Mouse (Mus musculus) frontal cortex, postnatal 10 days (tissue): ENCODE measurements around the gene Olig3.
"Not testable (repeated sequence)": the region's sequence is repeated elsewhere in the genome, so short reads cannot be mapped to it uniquely, and the experiment has no call there.

Experiments
- DNase-seq, 2 experiments: peaks; one replicate each; pipeline ENCODE4 v3.0.0; 2022; ENCODE audit warnings: low spot score in 2 of 2, mixed read lengths in 1 of 2

The Olig3 gene

DNA sequence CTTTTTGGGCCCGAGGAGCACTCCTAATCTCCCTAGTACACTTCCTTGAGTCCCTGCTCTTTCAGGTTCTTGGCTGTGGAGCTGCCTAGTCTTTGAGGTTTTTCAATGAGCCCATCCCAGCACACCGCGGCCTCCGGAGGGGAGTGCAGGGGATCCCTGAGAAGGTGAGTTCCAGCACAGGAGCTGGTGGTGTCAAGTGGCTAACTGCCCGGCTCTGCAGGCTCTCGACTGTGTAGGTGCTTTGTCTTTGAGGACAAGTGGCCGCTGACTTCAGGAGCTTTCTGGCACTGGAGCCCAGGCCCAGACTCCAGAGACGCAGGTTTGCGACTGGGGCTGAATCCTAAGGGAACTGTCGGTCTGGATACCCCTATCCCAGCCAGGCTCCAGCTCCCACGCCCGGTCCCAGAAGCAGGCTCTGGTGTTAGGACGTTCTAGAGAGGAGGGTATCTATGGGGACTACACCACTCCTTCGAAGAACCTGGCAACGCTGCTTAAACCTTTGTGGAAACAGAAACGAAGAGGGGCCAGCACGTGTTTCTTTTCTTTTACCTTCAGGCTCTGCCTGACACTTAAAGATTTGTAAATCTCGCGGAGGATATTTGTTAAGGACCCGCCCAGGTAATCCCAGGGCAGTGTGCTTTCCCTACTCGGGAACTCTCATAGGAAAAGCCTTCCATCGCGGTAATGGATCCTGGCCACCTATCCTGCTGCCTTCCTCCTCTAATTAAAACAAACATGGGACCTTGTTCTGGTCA lies 5.4 kb downstream of the Olig3 start:
- DNase-seq = no peak

DNA sequence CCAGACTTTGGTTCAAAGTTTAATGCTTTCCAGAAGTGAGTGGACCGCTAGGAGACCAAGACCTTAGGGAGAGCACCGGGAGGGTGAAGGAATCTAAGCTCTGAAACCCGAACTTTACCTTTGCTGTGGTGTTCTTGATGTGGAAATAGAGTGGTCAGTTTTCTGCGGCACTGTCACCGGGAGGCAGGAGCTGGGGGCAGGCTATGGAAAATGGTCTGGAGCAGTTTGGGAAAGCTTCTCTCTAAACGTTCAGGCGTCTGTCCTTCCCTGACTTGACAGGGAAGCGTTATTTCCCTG lies 5.9 kb downstream of the Olig3 start:
- no peak for DNase-seq

DNA sequence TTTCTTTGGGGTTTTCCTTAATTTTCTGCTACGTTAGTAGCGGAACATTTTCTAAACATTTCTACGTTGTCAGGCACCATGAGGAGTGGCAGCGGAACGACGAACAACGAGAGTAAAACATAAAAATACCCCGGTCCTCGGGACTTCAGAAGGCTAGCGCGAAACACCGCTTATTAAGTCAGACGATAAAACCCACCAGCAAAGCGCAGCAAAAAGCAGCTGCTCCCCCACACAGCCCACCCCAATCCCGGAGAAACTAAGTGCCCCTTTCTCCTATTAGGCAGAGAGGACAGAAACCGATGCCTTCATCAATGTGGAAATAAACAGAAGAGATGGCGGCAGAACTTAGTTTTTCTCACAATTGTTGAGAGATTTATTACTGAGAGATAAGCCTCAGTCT lies 6.5 kb downstream of the Olig3 start:
- DNase-seq = no peak

DNA sequence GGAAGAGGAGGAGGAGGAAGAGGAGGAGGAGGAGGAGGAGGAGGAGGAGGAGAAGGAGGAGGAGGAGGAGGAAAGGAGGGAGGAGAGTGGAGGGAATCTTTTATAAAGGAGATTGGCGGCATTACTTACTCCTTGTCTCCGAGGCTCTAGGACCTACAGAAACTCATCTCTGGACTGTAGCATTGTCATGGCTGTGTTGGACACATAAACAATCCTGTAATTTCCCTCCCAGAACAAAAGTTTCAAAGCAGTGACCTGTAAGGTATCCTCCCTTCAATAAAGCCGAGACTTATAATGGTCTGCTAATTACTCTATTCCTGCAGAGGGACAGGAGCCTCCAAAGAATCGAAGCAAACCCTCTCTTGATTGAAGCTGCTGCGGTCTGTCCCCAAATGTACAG lies 7.0 kb downstream of the Olig3 start:
- DNase-seq = no peak

DNA sequence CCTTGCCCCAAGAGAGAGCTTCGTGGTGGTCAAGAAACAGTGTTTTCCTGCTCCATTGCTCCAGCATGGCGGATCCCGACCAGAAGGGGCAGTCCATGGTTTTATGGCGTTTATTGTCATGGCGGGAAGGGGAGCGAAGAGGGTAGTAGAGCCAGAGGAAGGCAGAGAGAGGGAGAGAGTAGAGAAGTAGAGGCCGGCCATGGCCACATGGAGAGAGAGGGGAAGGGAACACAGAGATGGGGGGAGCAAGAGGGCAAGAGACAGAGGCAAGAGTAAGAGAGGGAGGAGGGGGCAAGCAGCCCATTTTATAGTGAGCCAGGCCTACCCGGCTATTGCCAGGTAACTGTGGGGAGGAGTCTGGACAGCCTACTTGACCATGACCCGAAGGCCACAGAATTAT lies 12.8 kb downstream of the Olig3 start:
- no peak for DNase-seq

DNA sequence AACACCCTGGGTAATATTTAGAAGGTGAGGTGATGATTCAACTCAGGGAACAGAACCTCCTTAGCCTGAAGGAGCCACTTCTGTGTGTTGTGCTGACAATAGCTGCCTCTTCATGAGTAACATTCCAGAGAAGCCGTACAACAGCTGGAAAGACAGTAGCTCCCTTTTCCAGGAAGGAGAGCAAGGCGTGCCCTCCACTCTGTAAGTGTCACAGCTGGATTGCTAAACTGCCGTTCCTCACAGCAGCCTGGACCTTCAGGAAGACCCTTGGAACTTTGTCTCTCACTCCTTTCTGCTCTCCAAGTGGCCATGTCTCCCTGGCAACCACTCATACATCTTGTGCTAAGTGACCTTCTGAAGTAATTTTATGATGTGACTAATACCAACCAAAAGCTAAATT lies 13.8 kb downstream of the Olig3 start:
- DNase-seq = no peak

DNA sequence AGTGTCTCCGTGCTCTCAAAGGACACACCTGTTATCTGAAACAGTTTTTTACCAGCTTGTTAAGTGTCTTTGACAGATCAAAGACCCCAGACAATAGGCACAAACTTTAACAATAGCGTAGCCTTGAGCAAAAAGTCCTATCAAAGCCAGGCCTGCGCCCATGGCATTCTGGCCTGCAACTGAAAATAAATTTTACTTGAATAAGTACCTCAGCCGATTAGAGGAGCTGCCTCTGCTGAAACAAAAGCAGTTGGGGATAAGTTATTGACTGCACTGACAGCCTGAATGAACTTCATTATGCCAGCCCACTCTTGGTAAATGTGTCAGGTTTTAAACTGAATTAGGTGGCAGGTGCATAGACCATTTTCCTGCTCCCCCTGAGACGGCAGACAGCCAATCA lies 15.9 kb downstream of the Olig3 start:
- no peak for DNase-seq

DNA sequence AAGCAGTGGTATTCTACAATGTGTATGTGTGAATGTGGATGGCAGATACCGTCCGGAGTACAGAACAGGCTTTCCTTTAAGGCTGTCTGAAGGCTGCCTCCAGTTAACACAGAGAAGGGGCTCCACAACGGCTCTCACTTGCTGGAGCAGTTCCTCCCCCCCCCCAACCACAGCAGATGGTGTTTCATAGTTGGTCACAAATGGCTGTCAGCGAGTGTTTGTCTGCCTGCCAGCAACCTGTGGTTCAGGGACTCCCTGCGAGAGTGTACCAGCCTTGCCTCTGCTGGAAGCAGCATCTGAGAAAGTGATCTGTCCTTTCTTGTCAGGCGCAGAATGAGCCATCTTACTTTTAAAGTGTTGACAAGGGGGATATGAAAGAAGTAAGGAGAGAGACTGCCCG lies 17.5 kb downstream of the Olig3 start:
- DNase-seq = no peak

DNA sequence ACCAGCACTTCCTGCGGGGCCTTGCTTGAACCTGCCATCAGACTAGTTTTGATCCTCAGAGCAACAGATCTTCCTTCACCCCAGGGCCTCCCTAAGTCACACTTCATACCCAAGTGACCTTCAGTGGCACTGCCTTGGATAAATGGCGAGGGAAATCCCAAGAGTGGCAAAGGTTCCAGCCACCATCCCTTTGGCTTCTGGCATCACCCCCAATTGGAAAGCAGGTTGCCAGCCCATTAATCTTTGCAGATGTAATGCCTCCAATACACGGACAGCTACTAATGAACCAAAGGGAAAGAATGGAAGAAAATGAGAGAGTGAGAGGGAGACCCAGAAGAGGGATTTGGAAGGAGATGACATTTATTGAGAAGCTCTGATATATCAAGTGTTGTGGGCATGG lies 18.0 kb downstream of the Olig3 start:
- no peak for DNase-seq

DNA sequence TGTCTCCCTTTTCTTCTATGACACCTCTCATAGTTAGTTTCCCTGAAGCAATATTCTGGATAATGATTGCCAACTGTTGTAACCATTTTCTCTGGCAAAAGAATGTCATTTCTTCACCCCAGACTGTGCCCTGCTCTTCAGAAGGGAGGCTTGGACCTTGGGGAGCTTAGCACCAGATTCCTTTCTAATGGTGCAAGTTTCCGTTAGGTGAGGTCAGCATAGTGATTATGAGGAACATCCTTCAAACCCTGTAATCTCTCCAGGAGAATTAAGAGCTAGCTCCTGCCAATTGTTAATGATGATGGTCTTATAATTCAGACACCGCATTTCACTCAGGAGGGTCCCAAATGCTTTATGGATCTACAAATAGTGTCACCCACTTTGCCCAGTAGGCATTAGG lies 19.5 kb downstream of the Olig3 start:
- DNase-seq = no peak

DNA sequence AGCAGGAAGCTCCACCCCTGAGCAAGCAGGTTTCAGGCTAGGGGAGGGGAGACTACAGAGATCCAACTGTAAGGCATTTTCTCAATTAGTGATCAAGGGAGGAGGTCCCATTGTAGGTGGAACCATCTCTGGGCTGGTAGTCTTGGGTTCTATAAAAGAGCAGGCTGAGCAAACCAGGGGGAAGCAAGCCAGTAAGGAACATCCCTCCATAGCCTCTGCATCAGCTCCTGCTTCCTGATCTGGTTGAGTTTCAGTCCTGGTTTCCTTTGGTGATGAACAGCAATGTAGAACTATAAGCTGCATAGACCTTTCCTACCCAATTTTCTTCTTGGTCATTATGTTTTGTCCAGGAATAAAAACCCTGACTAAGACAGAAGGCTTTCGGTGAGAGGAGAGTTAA lies 24.6 kb downstream of the Olig3 start:
- not testable (repeated sequence) for DNase-seq

DNA sequence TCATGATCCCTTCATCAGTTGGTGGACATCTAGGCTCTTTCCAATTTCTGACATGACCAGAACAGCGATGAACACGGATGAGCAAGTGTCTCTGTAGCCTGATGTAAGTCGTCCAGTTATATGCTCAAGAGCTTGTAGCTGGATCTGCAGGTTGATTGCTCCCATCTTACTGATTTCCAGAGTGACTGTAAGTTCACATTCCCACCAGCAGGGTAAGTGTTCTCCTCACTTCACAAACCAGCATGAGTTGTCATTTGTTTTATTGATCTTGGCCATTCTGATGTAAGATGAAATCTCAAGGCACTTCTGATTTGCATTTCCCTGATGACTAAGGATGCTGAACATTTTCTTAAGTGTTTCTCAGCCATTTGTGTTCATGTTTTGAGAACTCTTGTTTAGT lies 27.8 kb downstream of the Olig3 start:
- no peak for DNase-seq

DNA sequence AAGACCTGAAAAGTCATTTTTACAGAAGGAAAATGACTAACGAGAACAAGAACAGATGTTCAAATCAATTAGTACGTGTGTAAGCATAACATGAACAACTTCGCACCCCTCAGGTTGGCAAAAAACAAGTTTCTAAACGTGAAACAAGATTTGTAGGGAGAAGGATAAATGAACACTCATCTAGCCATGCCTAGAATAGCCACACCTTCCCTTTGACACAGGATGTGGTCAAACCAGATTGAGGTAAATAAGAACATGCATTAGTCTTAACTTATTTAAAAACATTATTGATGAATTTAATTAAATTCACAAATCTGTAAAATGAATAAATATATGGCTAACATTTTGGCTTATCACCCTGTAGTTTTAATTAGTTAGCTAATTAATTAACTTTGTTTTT lies 35.5 kb downstream of the Olig3 start:
- no peak for DNase-seq

DNA sequence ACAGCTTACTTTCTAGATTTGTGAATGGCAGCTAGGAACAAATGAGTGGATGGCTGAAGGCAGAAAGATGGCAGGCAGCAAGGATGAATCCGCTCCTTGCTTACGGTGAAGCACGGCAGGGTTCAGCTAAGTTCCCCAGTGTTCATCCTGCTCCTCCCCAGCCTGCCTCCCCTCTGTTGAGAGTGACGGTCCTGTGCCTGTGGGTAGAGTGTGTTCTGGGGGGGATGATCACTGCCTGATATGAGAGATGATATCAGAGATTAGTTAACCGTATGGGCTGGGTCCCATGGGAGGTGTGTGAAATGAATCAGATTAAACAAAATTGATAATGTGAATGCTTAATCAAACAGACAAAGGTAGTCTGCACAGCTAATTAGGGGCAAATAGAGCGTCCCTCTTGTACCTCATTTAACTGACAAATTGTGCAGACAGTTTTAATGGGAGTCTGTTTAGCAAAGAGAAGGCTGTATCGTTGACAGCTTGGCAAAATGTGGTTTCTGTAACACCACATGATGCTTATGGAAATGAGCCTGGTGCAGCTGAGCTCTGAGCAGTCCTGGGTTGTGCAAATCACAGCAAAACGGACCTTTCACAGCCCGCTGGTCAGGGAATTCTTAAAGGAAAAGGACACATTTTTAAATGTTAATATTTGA lies 40.3 kb downstream of the Olig3 start:
- DNase-seq = peak in 1 of 2 experiments; percentile 6

DNA sequence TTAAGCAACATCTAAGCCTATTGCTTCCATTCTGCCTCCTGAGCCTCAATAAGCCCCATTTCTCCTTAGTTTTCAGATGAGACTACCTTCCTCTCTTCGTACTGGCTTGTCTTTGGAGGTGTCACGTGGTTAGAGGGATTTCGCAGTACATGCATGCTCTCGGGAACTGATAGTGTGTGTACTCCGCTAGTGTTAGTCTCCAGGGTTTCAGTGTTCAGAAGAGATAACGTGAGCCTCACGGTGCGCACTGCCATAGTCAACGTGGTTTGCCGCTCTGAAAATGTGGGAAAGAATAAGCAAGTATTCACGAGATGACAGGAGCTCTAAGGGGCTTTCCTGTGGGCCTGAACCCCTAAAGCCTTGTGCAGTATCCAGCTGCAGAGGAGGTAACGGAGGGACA lies 41.1 kb downstream of the Olig3 start:
- no peak for DNase-seq

DNA sequence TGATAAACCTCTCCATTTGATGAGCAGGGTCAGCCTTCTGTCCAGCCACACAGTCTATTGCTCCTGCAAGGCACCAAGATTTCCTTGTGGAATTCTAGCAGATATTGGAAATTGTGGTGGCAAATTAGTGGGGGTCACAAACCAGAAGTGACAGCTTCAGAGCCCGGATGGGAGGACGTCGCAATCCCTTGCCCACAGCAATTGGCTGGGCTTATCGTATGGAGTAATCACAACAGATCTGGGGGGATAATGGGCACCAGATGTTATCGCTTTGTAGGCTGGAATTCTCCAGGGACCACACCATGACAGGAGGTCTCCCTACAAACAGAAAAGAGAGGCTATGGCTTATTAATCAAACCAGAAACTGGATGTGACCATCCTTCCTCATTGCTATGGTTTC lies 44.8 kb downstream of the Olig3 start:
- DNase-seq = no peak

DNA sequence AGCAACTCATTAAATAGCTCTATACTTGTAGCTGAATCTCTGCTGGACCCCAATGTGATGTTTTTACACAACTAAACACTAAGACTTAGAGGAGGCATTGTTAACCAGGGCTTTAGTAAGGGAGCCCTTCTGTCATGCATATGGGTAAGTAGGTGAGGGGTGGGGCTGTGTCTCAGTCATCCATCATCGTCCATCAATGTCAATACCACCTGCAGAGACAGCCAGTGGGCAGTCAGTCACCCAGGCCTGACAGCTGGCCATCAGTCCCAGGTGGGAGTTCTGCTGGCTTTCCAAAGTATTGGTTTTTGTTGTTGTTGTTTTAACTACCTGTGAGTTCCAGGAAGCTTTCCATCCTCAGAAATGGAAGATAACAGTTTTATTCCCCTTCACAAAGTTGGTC lies 48.1 kb downstream of the Olig3 start:
- DNase-seq = no peak

DNA sequence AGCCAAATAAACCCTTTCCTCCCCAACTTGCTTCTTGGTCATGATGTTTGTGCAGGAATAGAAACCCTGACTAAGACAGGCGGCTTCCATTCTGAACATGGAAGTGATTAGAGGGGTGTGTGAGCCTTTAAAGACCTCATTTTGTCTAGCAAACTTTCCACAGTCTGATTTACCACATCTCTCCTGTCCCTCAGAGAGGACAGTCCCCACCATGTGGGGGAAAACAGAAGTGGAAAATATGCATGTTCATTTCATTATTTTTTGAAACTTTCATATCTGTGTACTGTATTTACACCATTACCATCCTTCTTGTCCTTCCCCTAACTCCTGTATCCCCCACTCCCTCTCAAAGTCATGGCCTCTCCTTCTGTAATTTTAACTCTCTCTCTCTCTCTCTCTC lies 49.6 kb downstream of the Olig3 start:
- no peak for DNase-seq

DNA sequence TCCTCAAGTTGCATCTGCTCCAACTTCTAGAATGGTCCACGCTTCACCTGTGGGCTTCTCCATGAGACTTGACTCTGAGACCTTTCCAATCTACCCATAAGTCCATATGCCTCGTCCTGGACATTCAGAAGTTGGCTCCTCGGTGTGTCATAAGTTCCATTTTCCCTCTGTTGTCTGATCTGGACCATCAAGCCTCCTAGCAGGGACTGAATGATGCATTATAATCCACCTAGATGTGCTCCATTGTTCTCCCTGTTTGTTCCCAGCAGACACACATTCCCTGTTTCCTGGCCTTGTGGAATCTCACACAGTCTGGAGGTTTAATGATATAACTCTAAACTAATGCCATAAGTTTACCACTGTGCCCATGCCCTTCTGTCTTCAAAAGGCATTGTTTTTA lies 50.8 kb downstream of the Olig3 start:
- no peak for DNase-seq
